Mouse (Mus musculus): Measurements from ENCODE around the gene Sp1. TPM values are rescaled to one million over a fixed set of nuclear protein-coding genes. Genes with fewer than 3 reads are reported as not detected.

Gene Sp1
- total and polyA plus RNA-seq, 3 experiments = 16.3 to 92.3 (median 47.2) TPM

GRCm38 (mm10) chr15:102446448-102446847, 40.5 kb downstream of the Sp1 start (continued):
- TF ChIP-seq SIN3A (IDR thresholded peaks at IDR 0.05; ENCODE audit: low read length) (peak; percentile 41; the same call in 1 of the 2 replicates), ELF1 (IDR thresholded peaks at IDR 0.05; ENCODE audit: low read depth, low read length) (no peak), POLR2AphosphoS2 (IDR thresholded peaks at IDR 0.05; ENCODE audit: low read length) (no peak), ETS1 (IDR thresholded peaks at IDR 0.05; ENCODE audit: low read depth, low read length) (no peak), POLR2A (IDR thresholded peaks at IDR 0.05; ENCODE audit: control insufficient read depth in 1 of 2, insufficient read depth in 1 of 2, low read depth in 1 of 2, low read length in 2 of 2, poor library complexity in 1 of 2) (no peak), ZC3H11A (IDR thresholded peaks at IDR 0.05; ENCODE audit: low read depth, low read length) (no peak), USF1 (IDR thresholded peaks at IDR 0.05; ENCODE audit: low read depth, low read length) (peak; percentile 64), NELFE (IDR thresholded peaks at IDR 0.05; ENCODE audit: low read depth, low read length) (peak; percentile 21; the same call in 1 of the 2 replicates), RAD21 (IDR thresholded peaks at IDR 0.05; ENCODE audit: low read depth, low read length) (no peak), ZMIZ1 (IDR thresholded peaks at IDR 0.05; ENCODE audit: low read depth, low read length) (0 out of 2 replicates have a peak, but pooled peaks have one; percentile 24), HCFC1 (IDR thresholded peaks at IDR 0.05; ENCODE audit: low read depth, low read length) (peak; percentile 23; the same call in 1 of the 2 replicates), TBP (IDR thresholded peaks at IDR 0.05; ENCODE audit: low read depth, low read length) (no peak), MYB (IDR thresholded peaks at IDR 0.05; ENCODE audit: low read depth, low read length) (no peak; the same call in 1 of the 2 replicates), GABPA (IDR thresholded peaks at IDR 0.05; ENCODE audit: low read depth, low read length) (no peak), CHD2 (IDR thresholded peaks at IDR 0.05; ENCODE audit: low read length) (no peak), MAFK (IDR thresholded peaks at IDR 0.05; ENCODE audit: borderline replicate concordance, low read depth, low read length) (no peak)

- TF ChIP-seq POLR2AphosphoS2 (IDR thresholded peaks at IDR 0.05; ENCODE audit: low read length) = no peak
- TF ChIP-seq UBTF (IDR thresholded peaks at IDR 0.05; ENCODE audit: borderline replicate concordance, insufficient read depth, low read depth, low read length) = no peak
- no peak for TF ChIP-seq CHD1 (IDR thresholded peaks at IDR 0.05; ENCODE audit: low read depth, low read length)
- no peak for TF ChIP-seq MAX (IDR thresholded peaks at IDR 0.05; ENCODE audit: low read length)
- TF ChIP-seq ZMIZ1 (IDR thresholded peaks at IDR 0.05; ENCODE audit: low read depth, low read length) = no peak
- TF ChIP-seq BHLHE40 (IDR thresholded peaks at IDR 0.05; ENCODE audit: borderline replicate concordance, low read depth, low read length) = no peak
- TF ChIP-seq RCOR1 (IDR thresholded peaks at IDR 0.05; ENCODE audit: low read depth, low read length) = no peak
- TF ChIP-seq NRF1 (IDR thresholded peaks at IDR 0.05; ENCODE audit: insufficient read depth, low read depth, low read length, poor library complexity, severe bottlenecking) = no peak
- TF ChIP-seq CHD2 (IDR thresholded peaks at IDR 0.05; ENCODE audit: low read length) = no peak
- no peak for TF ChIP-seq E2F4 (IDR thresholded peaks at IDR 0.05; ENCODE audit: borderline replicate concordance, low read depth, low read length)
- H3K27me3 ChIP-seq (ENCODE audit: control insufficient read depth in 1 of 2, insufficient read depth in 2 of 2, low read length in 2 of 2) = no peaks in the 10 kb centered on the region
- H3K79me2 ChIP-seq (ENCODE audit: control insufficient read depth, insufficient read depth, low read length, poor library complexity) = no peaks in the 10 kb centered on the region; the same call in 1 of the 2 replicates
- no peaks in the 10 kb centered on the region for H3K9me3 ChIP-seq (replicated peaks; ENCODE audit: insufficient read depth, low read length)
- peaks cover 0 to 6% of the 10 kb centered on the region in 2 experiments; a peak in 1 of 4 replicates for H3K36me3 ChIP-seq (ENCODE audit: control insufficient read depth in 1 of 2, insufficient read depth in 2 of 2, low read length in 2 of 2)
- H3K27ac ChIP-seq (ENCODE audit: control insufficient read depth, low read depth, low read length) = no peak overlapping the region
- H3K9ac ChIP-seq (ENCODE audit: control insufficient read depth, low read depth, low read length, poor library complexity, severe bottlenecking) = no peak overlapping the region
- DNase-seq (ENCODE audit: low read depth, low spot score) = no peak
- no peak overlapping the region for H3K4me3 ChIP-seq (ENCODE audit: control insufficient read depth in 1 of 2, insufficient read depth in 1 of 2, low read depth in 2 of 2, low read length in 2 of 2)
- H3K4me1 ChIP-seq (ENCODE audit: control insufficient read depth in 1 of 2, insufficient read depth in 2 of 2, low read length in 2 of 2) = peaks cover 2 to 20% of the 10 kb centered on the region in 2 experiments; a peak in 3 of 4 replicates
Observed at GRCm38 (mm10) chr15:102449366-102449765, 43.4 kb downstream of the Sp1 start.
